Mouse (Mus musculus): ENCODE data around the gene Ptcra.
"Not testable (repeated sequence)": the region's sequence is repeated elsewhere in the genome, so short reads cannot be mapped to it uniquely, and the experiment has no call there.

Ptcra gene

GRCm38 (mm10) chr17:46771025-46771424 is 7.5 kb upstream of the Ptcra start:
- no peak for DNase-seq (ENCODE audit: low spot score)

GRCm38 (mm10) chr17:46770546-46770945 is 7.0 kb upstream of the Ptcra start:
- DNase-seq (ENCODE audit: low spot score) = no peak

GRCm38 (mm10) chr17:46767868-46768267 is 4.4 kb upstream of the Ptcra start:
- DNase-seq (ENCODE audit: low spot score) = no peak

DNA sequence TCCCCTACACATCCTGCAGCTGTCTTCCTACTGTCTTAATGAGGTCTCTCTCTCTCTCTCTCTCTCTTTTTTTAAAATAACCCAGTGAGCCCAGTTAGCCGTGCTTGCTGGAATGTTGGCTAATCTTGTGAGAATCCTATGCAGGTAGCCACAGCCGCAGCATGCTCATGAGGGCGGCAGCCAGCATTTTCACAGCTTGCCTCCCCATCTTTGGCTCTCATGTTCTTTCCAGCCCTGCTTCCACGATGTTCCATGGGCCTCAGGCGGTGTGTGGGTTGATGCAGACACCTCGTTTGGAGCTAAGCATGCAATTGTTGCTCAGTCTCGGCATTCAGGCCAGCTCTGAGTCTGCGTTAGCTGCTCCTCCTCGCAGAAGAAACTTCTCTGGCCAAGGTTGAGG is 1.4 kb upstream of the Ptcra start:
- not testable (repeated sequence) for DNase-seq (ENCODE audit: low spot score)

DNA sequence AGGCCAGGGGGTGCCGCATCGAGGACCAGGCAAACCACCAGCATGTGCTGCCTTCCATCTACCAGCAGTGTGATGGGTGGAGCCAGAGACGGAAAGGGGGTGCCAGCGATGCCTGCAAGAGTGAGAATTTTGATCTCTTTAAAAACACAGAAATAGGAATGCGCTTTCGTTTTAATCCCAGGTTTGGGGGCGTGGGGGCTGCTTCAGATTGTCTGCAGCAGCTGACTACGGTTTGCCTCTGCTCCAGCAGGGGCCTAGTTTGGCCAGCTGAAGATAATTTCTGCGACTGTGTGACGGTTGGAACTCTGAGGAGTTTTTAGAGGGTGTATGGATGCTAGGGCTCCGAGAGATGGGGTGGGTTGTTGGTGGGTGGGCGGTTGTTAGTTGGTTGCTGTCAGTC is 4.8 kb downstream of the Ptcra start:
- DNase-seq (ENCODE audit: low spot score) = no peak

DNA sequence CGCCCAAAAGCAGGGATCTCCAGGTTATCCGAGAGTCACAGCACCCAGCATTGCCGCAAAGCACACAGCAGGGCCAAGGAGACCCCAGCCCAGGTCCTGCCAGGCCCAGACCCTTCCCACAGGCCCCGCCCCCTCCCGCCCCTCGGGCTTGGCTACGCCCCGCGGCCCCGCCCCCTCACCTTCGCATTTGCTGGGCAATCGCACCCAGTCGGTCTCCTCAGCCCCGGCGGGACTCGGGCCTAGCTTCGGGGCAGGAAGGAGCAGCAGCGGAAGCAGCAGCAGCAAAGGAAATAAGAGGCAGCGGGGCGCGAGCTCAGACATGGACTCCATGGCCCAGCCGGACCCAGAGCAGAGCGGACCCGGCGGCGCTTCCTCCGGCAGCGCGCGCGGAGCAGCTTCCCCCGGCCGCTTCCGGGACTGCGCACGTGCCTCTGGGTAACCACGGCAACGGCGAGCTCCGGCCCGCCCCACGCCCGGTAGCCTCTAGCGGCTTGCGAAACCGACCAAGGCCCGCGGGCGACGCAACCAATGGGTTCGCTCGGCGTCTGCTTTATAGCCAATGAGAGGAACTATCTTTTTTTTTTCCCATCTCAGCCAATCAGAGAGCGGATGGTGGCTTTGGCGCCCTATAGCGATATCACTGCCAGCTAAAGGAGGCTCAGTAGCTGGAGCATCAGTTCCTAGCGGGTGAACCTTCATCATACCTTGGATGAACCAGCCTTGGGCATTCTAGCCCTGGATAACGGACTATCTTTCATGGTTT is 11.5 kb downstream of the Ptcra start, which contains the start of gene Cnpy3:
Gene Cnpy3, minus strand, starts transcription at position 421 of the 763 bp plus-strand sequence.
- peak; percentile 94 for DNase-seq (ENCODE audit: low spot score)

GRCm38 (mm10) chr17:46751056-46751793 is 12.3 kb downstream of the Ptcra start:
- DNase-seq (ENCODE audit: low spot score) = peak; percentile 65

DNA sequence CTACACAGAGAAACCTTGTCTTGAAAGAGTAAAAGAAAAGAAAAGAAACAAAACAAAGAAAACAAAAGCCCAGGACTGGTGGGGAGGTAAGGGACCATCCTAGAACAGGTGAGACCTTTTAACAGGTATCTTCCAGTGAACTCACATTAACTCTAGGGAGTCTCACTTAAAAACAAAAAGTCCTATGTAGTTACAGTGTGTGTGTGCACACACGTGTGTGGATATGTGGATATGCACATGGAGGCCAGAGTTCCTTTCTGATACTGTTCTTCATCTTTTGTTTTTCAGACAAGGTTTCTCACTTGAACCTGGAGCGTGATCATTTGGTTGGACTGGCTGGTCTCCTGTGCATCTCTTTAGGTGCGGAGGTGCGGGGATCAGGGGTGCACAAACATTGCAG is 12.9 kb downstream of the Ptcra start:
- DNase-seq (ENCODE audit: low spot score) = no peak

GRCm38 (mm10) chr17:46749282-46749681 is 14.2 kb downstream of the Ptcra start:
- no peak for DNase-seq (ENCODE audit: low spot score)

DNA sequence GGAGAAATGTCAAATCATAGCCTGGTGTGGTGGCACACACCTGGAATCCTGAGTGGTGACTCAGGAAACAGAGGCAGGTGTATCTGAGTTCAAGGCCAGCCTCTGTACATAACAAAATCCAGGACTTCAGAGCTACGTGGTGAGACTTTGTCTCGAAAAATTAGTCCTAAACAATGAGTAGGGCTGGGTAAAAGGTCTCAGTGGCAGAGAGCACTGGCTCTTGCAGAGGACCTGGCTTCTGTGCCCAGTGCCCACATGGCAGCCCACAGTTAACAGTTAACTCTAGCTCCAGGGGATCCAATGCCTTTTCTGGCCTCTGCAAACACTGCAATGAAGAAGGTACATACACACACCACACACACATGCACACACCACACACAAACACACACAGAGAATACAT is 15.7 kb downstream of the Ptcra start:
- no peak for DNase-seq (ENCODE audit: low spot score)

DNA sequence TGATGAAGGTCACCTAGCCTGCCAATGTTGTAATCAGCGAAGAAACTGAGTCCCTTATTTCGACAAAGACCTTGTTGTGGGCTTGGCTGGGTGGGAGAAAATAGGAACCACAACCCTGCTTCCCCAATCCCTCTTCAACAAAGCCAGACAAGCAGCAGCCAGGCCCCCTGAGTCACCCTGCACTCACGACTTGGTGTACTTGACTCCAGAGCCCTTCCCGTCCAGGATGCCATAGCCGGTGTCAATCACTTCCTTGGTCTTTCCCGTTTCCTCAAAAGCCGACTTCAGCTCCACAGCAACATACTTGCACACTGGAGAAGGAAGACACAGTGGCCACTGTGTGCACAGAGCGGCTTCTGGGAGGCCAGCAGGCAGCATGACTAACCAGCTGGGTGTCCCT is 16.3 kb downstream of the Ptcra start:
- DNase-seq (ENCODE audit: low spot score) = no peak

DNA sequence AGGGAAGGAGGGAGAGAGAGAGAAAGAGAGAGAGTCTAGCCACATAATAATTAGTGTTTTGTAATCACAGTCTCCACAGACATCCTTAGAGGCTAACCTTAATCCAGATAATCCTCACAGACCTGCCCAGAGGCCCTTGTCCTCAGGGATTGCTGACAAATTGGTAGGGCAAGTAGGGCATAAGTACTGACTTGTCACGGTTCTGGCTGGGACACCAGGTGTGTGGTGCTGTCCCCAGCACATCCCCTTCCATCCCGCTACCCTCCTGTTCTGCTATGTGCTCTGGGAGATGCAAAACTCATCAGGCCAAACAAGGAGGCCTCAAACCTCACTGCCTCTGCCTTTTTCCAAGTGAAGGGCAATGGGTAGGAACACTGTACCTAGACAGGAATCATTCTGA is 18.0 kb downstream of the Ptcra start:
- DNase-seq (ENCODE audit: low spot score) = no peak

- no peak for DNase-seq (ENCODE audit: low spot score)
These were observed 20.5 kb downstream of the Ptcra start for GRCm38 (mm10) chr17:46742986-46743385.

DNA sequence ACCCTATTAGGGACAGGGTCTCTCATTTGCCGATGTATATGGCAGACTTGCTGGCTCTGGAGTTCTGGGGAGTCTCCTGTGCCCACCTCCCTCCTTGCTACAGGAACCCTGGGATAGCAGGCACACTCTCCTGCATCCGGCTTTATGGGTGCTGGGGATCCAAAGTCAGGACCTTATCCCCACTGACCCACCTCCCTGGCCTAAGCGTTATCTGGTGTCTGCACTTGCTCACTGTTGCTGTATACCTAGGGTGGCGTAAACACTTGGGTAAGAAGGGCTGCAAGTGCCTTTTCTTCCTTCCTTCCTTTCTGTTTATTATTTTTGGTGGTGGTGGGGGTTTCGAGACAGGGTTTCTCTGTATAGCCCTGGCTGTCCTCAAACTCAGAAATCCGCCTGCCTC is 22.2 kb downstream of the Ptcra start:
- DNase-seq (ENCODE audit: low spot score) = no peak

GRCm38 (mm10) chr17:46736160-46736559 is 27.4 kb downstream of the Ptcra start:
- peak; percentile 15 for DNase-seq (ENCODE audit: low spot score)

DNA sequence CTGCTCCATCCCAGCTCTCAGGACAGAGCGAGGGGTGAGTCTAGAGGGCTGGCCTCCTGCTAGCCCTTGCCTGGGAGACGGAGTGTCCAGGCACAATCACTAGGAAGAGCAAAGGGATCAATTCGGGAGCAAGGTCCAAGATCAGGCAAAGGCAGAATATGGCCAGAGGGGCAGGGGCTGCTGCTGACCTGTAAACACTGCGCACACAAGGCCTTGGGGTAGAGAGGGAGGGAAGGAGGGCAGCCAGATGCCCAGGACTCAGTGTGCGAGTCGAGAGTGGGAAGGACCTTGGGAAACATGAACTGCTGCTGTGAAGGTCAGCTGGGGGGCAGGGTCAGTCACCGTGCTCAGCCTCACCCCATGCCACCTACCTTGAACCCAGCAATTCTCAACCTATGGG is 28.2 kb downstream of the Ptcra start:
- DNase-seq (ENCODE audit: low spot score) = no peak

DNA sequence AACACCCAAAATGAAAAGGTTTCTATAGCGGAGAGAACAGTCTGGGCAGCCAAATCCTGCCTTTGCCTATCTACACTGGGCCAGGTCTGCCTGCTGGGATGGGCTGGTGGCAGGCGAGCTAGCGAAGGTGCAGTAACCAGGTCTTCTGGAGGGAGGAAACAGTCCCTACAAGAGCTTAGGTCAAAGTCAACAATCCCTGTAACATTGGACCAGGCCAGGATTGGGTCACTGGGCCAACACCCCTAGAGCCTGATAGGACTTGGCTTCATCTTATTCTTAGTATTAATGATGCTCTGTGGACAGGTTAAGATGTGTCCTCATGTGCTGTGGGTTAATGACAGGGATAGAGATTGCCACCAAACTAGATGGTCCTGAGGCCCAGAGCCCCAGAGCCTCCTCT is 29.5 kb downstream of the Ptcra start:
- no peak for DNase-seq (ENCODE audit: low spot score)

- DNase-seq (ENCODE audit: low spot score) = no peak
These were observed 34.6 kb downstream of the Ptcra start, which contains the start of gene Gnmt for GRCm38 (mm10) chr17:46728904-46729318. TSS of gene Gnmt (minus strand) at chr17:46729168.

DNA sequence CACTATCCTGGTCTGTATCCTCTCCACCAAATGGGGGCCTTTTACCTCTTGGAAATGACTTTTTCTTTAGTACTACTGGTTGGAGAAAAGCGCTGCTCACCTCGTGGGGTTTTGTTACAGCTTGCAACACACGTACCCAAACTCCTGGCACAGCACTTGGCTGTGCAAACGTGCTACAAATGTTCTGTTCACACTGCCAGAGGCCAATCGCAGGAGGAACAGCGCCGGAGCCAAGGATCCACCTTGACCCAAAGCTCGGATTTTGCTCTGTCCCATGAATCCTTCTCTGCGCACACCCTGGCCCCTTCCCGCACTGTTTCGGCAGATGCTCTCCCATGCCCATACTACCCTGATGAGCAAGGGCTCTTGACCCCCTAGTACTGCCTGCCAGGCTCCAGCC is 35.0 kb downstream of the Ptcra start:
- DNase-seq (ENCODE audit: low spot score) = no peak

GRCm38 (mm10) chr17:46728021-46728420 is 35.5 kb downstream of the Ptcra start:
- no peak for DNase-seq (ENCODE audit: low spot score)

DNA sequence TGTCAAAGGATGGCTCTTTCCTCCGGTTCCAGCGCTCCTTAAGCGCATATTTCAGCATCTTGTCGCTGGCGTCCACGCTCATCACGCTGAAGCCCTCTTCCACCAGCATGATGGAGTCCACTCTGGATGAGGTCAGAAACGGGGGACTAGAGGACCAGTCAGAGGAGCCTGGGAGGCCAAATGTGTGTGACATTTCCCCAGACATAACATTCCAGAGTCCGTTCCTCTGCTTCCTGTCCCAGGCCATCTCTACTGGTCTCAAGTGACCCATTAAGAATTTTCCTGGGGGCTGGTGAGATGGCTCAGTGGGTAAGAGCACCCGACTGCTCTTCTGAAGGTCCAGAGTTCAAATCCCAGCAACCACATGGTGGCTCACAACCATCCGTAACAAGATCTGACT is 36.2 kb downstream of the Ptcra start:
- DNase-seq (ENCODE audit: low spot score) = no peak

GRCm38 (mm10) chr17:46725731-46726645 is 37.5 kb downstream of the Ptcra start:
- DNase-seq (ENCODE audit: low spot score) = no peak
